Mouse (Mus musculus) kidney, embryonic 14.5 days (tissue): ENCODE measurements around the gene Art3. TPM values are rescaled to one million over a fixed set of nuclear protein-coding genes. Genes with fewer than 3 reads are reported as not detected.

Source experiments
- ATAC-seq: fragments of 200-750 bp; cut with Nextera tagmentation; 2 replicates; pipeline ENCODE4 v1.8.0; 2017; ENCODE audit warnings: moderate number of reproducible peaks, mild to moderate bottlenecking, moderate TSS enrichment, moderate library complexity; ENCODE audit not compliant: low FRiP score, low TSS enrichment
- H3K27ac ChIP-seq: fragments of 300-500 bp; sonication (generic); 2 replicates; pipeline ENCODE4 v1.5.1; 2014; ENCODE audit warnings: low read depth, mild to moderate bottlenecking, low read length, moderate library complexity, mixed read lengths
- H3K27me3 ChIP-seq: fragments of 300-500 bp; sonication (generic); 2 replicates; pipeline ENCODE4 v1.6.1; 2014; ENCODE audit warnings: mild to moderate bottlenecking, low read length; ENCODE audit not compliant: control insufficient read depth, insufficient read depth
- H3K36me3 ChIP-seq: fragments of 300-500 bp; sonication (generic); 2 replicates; pipeline ENCODE4 v1.6.1; 2014; ENCODE audit warnings: low read length, mixed read lengths; ENCODE audit not compliant: control insufficient read depth, insufficient read depth
- H3K4me1 ChIP-seq: fragments of 300-500 bp; sonication (generic); 2 replicates; pipeline ENCODE4 v1.6.1; 2014; ENCODE audit warnings: low read length, mixed read lengths; ENCODE audit not compliant: control insufficient read depth, insufficient read depth
- H3K4me2 ChIP-seq: fragments of 300-500 bp; sonication (generic); replicated peaks from 2 replicates; pipeline ENCODE4 v1.6.1; 2014; ENCODE audit warnings: low read depth, mild to moderate bottlenecking, low read length
- H3K4me3 ChIP-seq: fragments of 300-500 bp; sonication (generic); 2 replicates; pipeline ENCODE4 v1.5.1; 2014; ENCODE audit warnings: mild to moderate bottlenecking, low read length
- H3K9ac ChIP-seq: fragments of 300-500 bp; sonication (generic); 2 replicates; pipeline ENCODE4 v1.6.1; 2014; ENCODE audit warnings: low read depth, mild to moderate bottlenecking, low read length, moderate library complexity
- H3K9me3 ChIP-seq: fragments of 300-500 bp; sonication (generic); 2 replicates; pipeline ENCODE4 v1.6.1; 2016; ENCODE audit warnings: low read length; ENCODE audit not compliant: control insufficient read depth
- WGBS: fragments of 180-500 bp; shearing (Covaris S2); extraction: QIAGEN DNeasy Blood & Tissue Kit; methylation state at CpG from one replicate; pipeline ENCODE4 v1.1.7; 2014; 5-methylcytosine and 5-hydroxymethylcytosine counted together
- polyA plus RNA-seq: library from polyadenylated mRNA; unstranded; fragments of >200 nt; fragmentation: Nextera tagmentation; extraction: Ambion mirVana; gene quantifications from 2 replicates; pipeline ENCODE4 v1.2.1, GENCODE M21; 2014

Art3 gene
- polyA plus RNA-seq, result 1.7 and 3.1 TPM in 2 replicates

GRCm38 (mm10) chr5:92331635-92332338 lies at the start of gene Art3:
Gene Art3 (plus strand): TSS chr5:92331827.
- ATAC-seq, result no peak
- Histone ChIP-seq H3K27ac (peak within 1 kb of the TSS; percentile 47; the same call in 1 of the 2 replicates), H3K9ac (no peak within 1 kb of the TSS), H3K36me3 (no peaks in the 10 kb centered on the region), H3K27me3 (no peaks in the 10 kb centered on the region), H3K4me3 (no peak within 1 kb of the TSS), H3K9me3 (no peaks in the 10 kb centered on the region), H3K4me2 (peak within 1 kb of the TSS; percentile 12; the same call in 1 of the 2 replicates), H3K4me1 (no peaks in the 10 kb centered on the region)
- 91% methylated on average over 17 of the region's 17 CpGs for WGBS

GRCm38 (mm10) chr5:92282571-92282970 lies 49.1 kb upstream of the Art3 start:
- Histone ChIP-seq H3K9ac (no peak overlapping the region), H3K27ac (no peak overlapping the region), H3K36me3 (peaks cover 28% of the 10 kb centered on the region), H3K4me2 (no peak overlapping the region), H3K4me3 (no peak overlapping the region), H3K4me1 (no peaks in the 10 kb centered on the region), H3K9me3 (no peaks in the 10 kb centered on the region), H3K27me3 (no peaks in the 10 kb centered on the region)
- 76% methylated on average over 4 of the region's 4 CpGs for WGBS
- ATAC-seq, result no peak

- Histone ChIP-seq H3K9ac (no peak overlapping the region), H3K9me3 (no peaks in the 10 kb centered on the region), H3K27ac (no peak overlapping the region), H3K4me2 (no peak overlapping the region), H3K4me3 (no peak overlapping the region), H3K27me3 (no peaks in the 10 kb centered on the region), H3K4me1 (no peaks in the 10 kb centered on the region), H3K36me3 (peaks cover 34% of the 10 kb centered on the region)
- WGBS, result 47% methylated on average over 3 of the region's 3 CpGs
- ATAC-seq, result no peak
Observed at GRCm38 (mm10) chr5:92283107-92283506, 48.5 kb upstream of the Art3 start.

- Histone ChIP-seq H3K4me1 (no peaks in the 10 kb centered on the region), H3K27ac (no peak overlapping the region), H3K9me3 (no peaks in the 10 kb centered on the region), H3K36me3 (peaks cover 77% of the 10 kb centered on the region), H3K27me3 (no peaks in the 10 kb centered on the region), H3K4me2 (no peak overlapping the region), H3K4me3 (no peak overlapping the region), H3K9ac (no peak overlapping the region)
- ATAC-seq, result no peak
- WGBS, result 90% methylated on average over 6 of the region's 6 CpGs
Observed at GRCm38 (mm10) chr5:92287840-92288239, 43.8 kb upstream of the Art3 start.

- no peak overlapping the region for H3K4me2 ChIP-seq
- no peak for ATAC-seq
- H3K36me3 ChIP-seq, result peaks cover 92% of the 10 kb centered on the region
- 92% methylated on average over 6 of the region's 6 CpGs for WGBS
- H3K9ac ChIP-seq, result no peak overlapping the region
- H3K4me1 ChIP-seq, result no peaks in the 10 kb centered on the region
- no peak overlapping the region for H3K4me3 ChIP-seq
- H3K9me3 ChIP-seq, result no peaks in the 10 kb centered on the region
- no peak overlapping the region for H3K27ac ChIP-seq
- H3K27me3 ChIP-seq, result no peaks in the 10 kb centered on the region
Observed at GRCm38 (mm10) chr5:92291652-92292414, 39.8 kb upstream of the Art3 start.

GRCm38 (mm10) chr5:92294525-92294924 lies 37.1 kb upstream of the Art3 start:
- H3K4me3 ChIP-seq, result no peak overlapping the region
- H3K36me3 ChIP-seq, result peaks cover 88% of the 10 kb centered on the region
- no peak overlapping the region for H3K9ac ChIP-seq
- ATAC-seq, result no peak
- H3K9me3 ChIP-seq, result no peaks in the 10 kb centered on the region
- no peaks in the 10 kb centered on the region for H3K4me1 ChIP-seq
- 91% methylated on average over 2 of the region's 2 CpGs for WGBS
- no peak overlapping the region for H3K27ac ChIP-seq
- H3K4me2 ChIP-seq, result no peak overlapping the region
- H3K27me3 ChIP-seq, result no peaks in the 10 kb centered on the region

GRCm38 (mm10) chr5:92302149-92302840 lies 29.3 kb upstream of the Art3 start:
- Histone ChIP-seq H3K4me1 (no peaks in the 10 kb centered on the region), H3K9ac (no peak overlapping the region), H3K36me3 (peaks cover 90% of the 10 kb centered on the region), H3K27ac (no peak overlapping the region), H3K4me2 (no peak overlapping the region), H3K27me3 (no peaks in the 10 kb centered on the region), H3K4me3 (no peak overlapping the region), H3K9me3 (no peaks in the 10 kb centered on the region)
- no peak for ATAC-seq
- 90% methylated on average over 13 of the region's 13 CpGs for WGBS

- no peak overlapping the region for H3K27ac ChIP-seq
- no peak overlapping the region for H3K4me2 ChIP-seq
- H3K36me3 ChIP-seq, result peaks cover 75% of the 10 kb centered on the region
- H3K4me3 ChIP-seq, result no peak overlapping the region
- no peak for ATAC-seq
- no peaks in the 10 kb centered on the region for H3K27me3 ChIP-seq
- 71% methylated on average over 3 of the region's 3 CpGs for WGBS
- H3K9ac ChIP-seq, result no peak overlapping the region
- H3K4me1 ChIP-seq, result no peaks in the 10 kb centered on the region
- no peaks in the 10 kb centered on the region for H3K9me3 ChIP-seq
Observed at GRCm38 (mm10) chr5:92304291-92304690, 27.3 kb upstream of the Art3 start.
